ENCODE assay signal across 24 mouse cellular contexts in the genomic region with DNA sequence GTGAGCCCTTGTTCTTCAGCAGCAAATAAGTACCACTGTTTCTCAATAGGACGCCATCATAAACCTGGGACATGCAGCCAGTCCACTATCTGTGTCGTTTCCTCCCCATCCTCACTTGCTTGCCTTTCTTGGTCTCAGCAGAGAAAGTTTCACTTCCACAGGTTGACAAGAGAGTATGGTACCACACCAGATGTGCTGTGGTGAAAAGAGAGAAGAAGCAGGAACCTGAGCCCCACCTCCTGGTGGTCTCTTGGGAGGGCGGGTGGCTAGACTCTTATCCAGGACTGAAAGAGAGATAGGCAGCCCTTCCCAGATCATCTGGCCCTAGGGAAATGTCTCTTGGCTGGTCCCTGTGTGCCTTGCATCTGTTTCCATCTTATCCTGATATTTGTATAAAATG.
DNase-seq lines count a peak whose midpoint lies in the region; ATAC-seq and TF ChIP-seq lines count a peak whose summit lies in the region.
"Had no signal": no experiment of that assay in that cellular context is flagged by ENCODE, and none has a peak within 500 bp of the region (broad histone marks: within the 10 kb centered on the region; RNA-seq: fewer than 3 reads in every experiment).

No protein-coding gene starts in this region.

- H3K27ac ChIP-seq in liver, postnatal 0 days (ENCODE audit: low read depth), result no peak overlapping the region
- no peak overlapping the region for H3K27ac ChIP-seq in kidney, embryonic 14.5 days (ENCODE audit: low read depth, low read length)
- H3K27ac ChIP-seq: embryonic facial prominence, embryonic 15.5 days; forebrain, embryonic 10.5 days; gastrocnemius, adult 2 months; heart, embryonic 10.5 days; hindbrain, embryonic 13.5 days; hindbrain, postnatal 0 days had no signal

- H3K4me3 ChIP-seq in liver, postnatal 0 days (ENCODE audit: low read depth, low read length), result no peak overlapping the region
- H3K4me3 ChIP-seq in kidney, embryonic 14.5 days (ENCODE audit: low read length), result no peak overlapping the region
- H3K4me3 ChIP-seq: embryonic facial prominence, embryonic 15.5 days; erythroblast, embryonic 14.5 days; forebrain, embryonic 10.5 days; gastrocnemius, adult 2 months; heart, embryonic 10.5 days; hindbrain, embryonic 13.5 days had no signal

- TF ChIP-seq EP300 in liver, postnatal 0 days (IDR thresholded peaks at IDR 0.05; ENCODE audit: low read depth), result no peak

- WGBS in liver, postnatal 0 days (ENCODE audit: insufficient replicate concordance), result 70% methylated on average over 3 of the region's 3 CpGs
- WGBS in kidney, embryonic 14.5 days, result 87% methylated on average over 3 of the region's 3 CpGs

- H3K9me3 ChIP-seq in liver, postnatal 0 days (ENCODE audit: low read length), result no peaks in the 10 kb centered on the region
- H3K9me3 ChIP-seq in kidney, embryonic 14.5 days (ENCODE audit: control insufficient read depth, low read length), result no peaks in the 10 kb centered on the region
- H3K9me3 ChIP-seq: embryonic facial prominence, embryonic 15.5 days; forebrain, embryonic 10.5 days; heart, embryonic 10.5 days; hindbrain, embryonic 13.5 days had no signal

- no peak overlapping the region for H3K9ac ChIP-seq in liver, postnatal 0 days (replicated peaks)
- no peak overlapping the region for H3K9ac ChIP-seq in kidney, embryonic 14.5 days (ENCODE audit: low read depth, low read length)
- H3K9ac ChIP-seq: embryonic facial prominence, embryonic 15.5 days; hindbrain, embryonic 13.5 days had no signal

- H3K4me1 ChIP-seq in liver, postnatal 0 days (ENCODE audit: insufficient read depth), result no peaks in the 10 kb centered on the region
- peaks cover 19% of the 10 kb centered on the region for H3K4me1 ChIP-seq in kidney, embryonic 14.5 days (ENCODE audit: control insufficient read depth, insufficient read depth, low read length)

- H3K27me3 ChIP-seq in liver, postnatal 0 days (ENCODE audit: insufficient read depth, low read length), result no peaks in the 10 kb centered on the region
- H3K27me3 ChIP-seq in kidney, embryonic 14.5 days (ENCODE audit: control insufficient read depth, insufficient read depth, low read length), result no peaks in the 10 kb centered on the region
- H3K27me3 ChIP-seq: embryonic facial prominence, embryonic 15.5 days had no signal

- no peak overlapping the region for H3K4me2 ChIP-seq in liver, postnatal 0 days (ENCODE audit: low read depth, low read length)
- no peak overlapping the region for H3K4me2 ChIP-seq in kidney, embryonic 14.5 days (replicated peaks; ENCODE audit: low read depth, low read length)
- H3K4me2 ChIP-seq: embryonic facial prominence, embryonic 15.5 days; hindbrain, embryonic 13.5 days had no signal

- TF ChIP-seq CTCF in liver, postnatal 0 days (IDR thresholded peaks at IDR 0.05; ENCODE audit: low read depth), result peak; percentile 22; the same call in 1 of the 2 replicates

- no peaks in the 10 kb centered on the region for H3K36me3 ChIP-seq in liver, postnatal 0 days (replicated peaks; ENCODE audit: insufficient read depth, low read length)
- H3K36me3 ChIP-seq in kidney, embryonic 14.5 days (ENCODE audit: control insufficient read depth, insufficient read depth, low read length), result no peaks in the 10 kb centered on the region
- H3K36me3 ChIP-seq: embryonic facial prominence, embryonic 15.5 days; forebrain, embryonic 10.5 days; G1E; heart, embryonic 10.5 days; hindbrain, embryonic 13.5 days had no signal

- ATAC-seq in liver, postnatal 0 days, result no peak
- ATAC-seq in common myeloid progenitor, adult 5-6 weeks (replicated peaks; ENCODE audit: low read depth, poor library complexity, severe bottlenecking), result peak; percentile 66
- no peak for ATAC-seq in kidney, embryonic 14.5 days (ENCODE audit: low FRiP score, low TSS enrichment)
- ATAC-seq: forebrain, embryonic 14.5 days; hindbrain, postnatal 0 days had no signal

- DNase-seq in liver, postnatal 0 days, result no peak
- no peak for DNase-seq in liver
- DNase-seq in B cell, adult 2 months, result peak; percentile 36 to 49
- DNase-seq in spleen, postnatal 36 days (ENCODE audit: low spot score in 2 of 2), result peak; percentile 70
- no peak for DNase-seq in left cerebral cortex, adult 18-20 months (ENCODE audit: low spot score in 2 of 2)
- no peak for DNase-seq in frontal cortex, postnatal 25 days (ENCODE audit: low spot score in 2 of 2)
- DNase-seq: adrenal gland, postnatal 10 days; cerebellum, adult 18-20 months; cerebellum, adult 9-11 months; embryo, embryonic 11 days; gastrocnemius, adult 2 months; gastrocnemius, postnatal 25 days; heart, adult 18-20 months; heart, postnatal 14 days had no signal

Comparison
In these comparisons a context has a peak if more than half of its experiments do, and no peak if none do; other contexts are left out.
1. DNase-seq: peak in B cell, adult 2 months (2 of 2) and spleen, postnatal 36 days (2 of 2); none in liver, postnatal 0 days (single experiment), liver (single experiment), left cerebral cortex, adult 18-20 months (0 of 2) and frontal cortex, postnatal 25 days (0 of 2).